Mouse (Mus musculus): ENCODE measurements around the gene Cltc.

The Cltc gene

GRCm38 (mm10) chr11:86647706-86648447, 109.5 kb downstream of the Cltc start:
- DNase-seq (ENCODE audit: low spot score): no peak

GRCm38 (mm10) chr11:86646885-86647459, 110.4 kb downstream of the Cltc start:
- no peak for DNase-seq (ENCODE audit: low spot score)

- no peak for DNase-seq (ENCODE audit: low spot score)
These were observed 111.1 kb downstream of the Cltc start for GRCm38 (mm10) chr11:86646136-86646834.

GRCm38 (mm10) chr11:86644553-86644952, 112.8 kb downstream of the Cltc start:
- no peak for DNase-seq (ENCODE audit: low spot score)
